Mouse (Mus musculus) ES-E14 (cell line): ENCODE measurements around the gene Vps13c. TPM values are rescaled to one million over a fixed set of nuclear protein-coding genes. Genes with fewer than 3 reads are reported as not detected.
A peak's percentile ranks its signal among the peaks of the same experiment; 100 is the strongest.

Experiments
- DNase-seq: peaks from one replicate; pipeline ENCODE4 v3.0.0-alpha.2; 2013; ENCODE audit warnings: low read depth, low spot score
- H3K27ac ChIP-seq: 2 replicates; pipeline ENCODE4 v1.5.1; 2012; ENCODE audit warnings: low read depth, mild to moderate bottlenecking, low read length, moderate library complexity, mixed read lengths; ENCODE audit not compliant: poor library complexity, insufficient read depth, severe bottlenecking
- H3K36me3 ChIP-seq: 2 replicates; pipeline ENCODE4 v1.6.1; 2012; ENCODE audit warnings: mild to moderate bottlenecking, low read length, moderate library complexity, mixed read lengths; ENCODE audit not compliant: control insufficient read depth, poor library complexity, insufficient read depth, severe bottlenecking
- H3K4me1 ChIP-seq, 2 experiments: fragments of 150-350 bp in 1 of 2; sonication (generic) in 1 of 2; 2 replicates each; pipeline ENCODE4 v1.6.1; 2012; ENCODE audit warnings: low read length in 2 of 2, mild to moderate bottlenecking in 1 of 2, mixed read lengths in 1 of 2; ENCODE audit not compliant: control insufficient read depth in 2 of 2, insufficient read depth in 2 of 2, poor library complexity in 1 of 2
- H3K4me3 ChIP-seq, 2 experiments: fragments of 150-350 bp in 1 of 2; sonication (generic) in 1 of 2; 2 replicates each; pipeline ENCODE4 v1.5.1; 2012; ENCODE audit warnings: low read length in 2 of 2, low read depth in 1 of 2, mild to moderate bottlenecking in 1 of 2, mixed read lengths in 1 of 2; ENCODE audit not compliant: insufficient read depth in 1 of 2, poor library complexity in 1 of 2, severe bottlenecking in 1 of 2
- H3K9ac ChIP-seq: 2 replicates; pipeline ENCODE4 v1.6.1; 2012; ENCODE audit warnings: low read depth, mild to moderate bottlenecking, low read length, mixed read lengths; ENCODE audit not compliant: poor library complexity, insufficient read depth, severe bottlenecking
- H3K9me3 ChIP-seq: fragments of 150-350 bp; sonication (generic); 2 replicates; pipeline ENCODE4 v1.6.1; 2012; ENCODE audit warnings: low read depth, mild to moderate bottlenecking, low read length; ENCODE audit not compliant: control insufficient read depth, insufficient read depth
- CHD2 ChIP-seq: IDR thresholded peaks from 2 replicates; pipeline ENCODE4 v1.6.1; 2014; ENCODE audit warnings: mild to moderate bottlenecking, low read depth, low read length, inconsistent platforms
- HCFC1 ChIP-seq: IDR thresholded peaks from 2 replicates; pipeline ENCODE4 v1.6.1; 2012; ENCODE audit warnings: low read length, inconsistent platforms, borderline replicate concordance; ENCODE audit not compliant: insufficient read depth
- MAFK ChIP-seq: IDR thresholded peaks from 2 replicates; pipeline ENCODE4 v1.6.1; 2014; ENCODE audit warnings: mild to moderate bottlenecking, low read depth, low read length, inconsistent platforms; ENCODE audit not compliant: insufficient read depth
- ZC3H11A ChIP-seq: IDR thresholded peaks from 2 replicates; pipeline ENCODE4 v1.6.1; 2012; ENCODE audit warnings: low read depth, mild to moderate bottlenecking, inconsistent platforms, low read length, borderline replicate concordance
- ZNF384 ChIP-seq: IDR thresholded peaks from 2 replicates; pipeline ENCODE4 v1.6.1; 2012; ENCODE audit warnings: low read depth, low read length, inconsistent platforms
- in situ Hi-C, 2 experiments: fragments of 600-800 bp; cut with MboI; formaldehyde crosslinking; loops; one replicate each; pipeline ENCODE4 v1.15.1; 2025; ENCODE audit warnings: low sequenced_read_pairs in 2 of 2, inconsistent platforms in 1 of 2; ENCODE audit not compliant: unreplicated experiment in 2 of 2
- total RNA-seq: library from RNA; depleted of rRNA; stranded (reverse); fragments of 300-350 nt; gene quantifications from 2 replicates; pipeline ENCODE4 v1.2.3, GENCODE M21; 2012

The Vps13c gene
- total RNA-seq, 1 experiment = 27.3 TPM

- Histone ChIP-seq H3K4me3 (no peak overlapping the region), H3K9me3 (no peaks in the 10 kb centered on the region), H3K4me1 (peaks cover 2% of the 10 kb centered on the region in 2 experiments; a peak in 2 of 4 replicates), H3K27ac (no peak overlapping the region), H3K36me3 (no peaks in the 10 kb centered on the region), H3K9ac (no peak overlapping the region)
- no peak for TF ChIP-seq CHD2
- TF ChIP-seq ZNF384 = no peak
- TF ChIP-seq ZC3H11A = no peak
- no peak for TF ChIP-seq HCFC1
- no peak for TF ChIP-seq MAFK
- no peak for DNase-seq
- in situ Hi-C loops = no loop called here
These were observed 12.0 kb upstream of the Vps13c start for GRCm38 (mm10) chr9:67828182-67828581.

- in situ Hi-C loops = no loop called here
- TF ChIP-seq ZNF384 = no peak
- TF ChIP-seq ZC3H11A = no peak
- no peak for TF ChIP-seq CHD2
- no peak for TF ChIP-seq MAFK
- no peak for TF ChIP-seq HCFC1
- Histone ChIP-seq H3K4me1 (peaks cover 2% of the 10 kb centered on the region in 2 experiments; a peak in 2 of 4 replicates), H3K36me3 (no peaks in the 10 kb centered on the region), H3K27ac (no peak overlapping the region), H3K9me3 (no peaks in the 10 kb centered on the region), H3K4me3 (peak overlapping the region; percentile 72 to 78), H3K9ac (peak overlapping the region; percentile 75)
- DNase-seq = no peak
These were observed 9.5 kb upstream of the Vps13c start for GRCm38 (mm10) chr9:67830411-67831358.

GRCm38 (mm10) chr9:67831359-67832045 is 8.7 kb upstream of the Vps13c start:
- DNase-seq = no peak
- H3K9me3 ChIP-seq = no peaks in the 10 kb centered on the region
- peak overlapping the region; percentile 72 to 78 for H3K4me3 ChIP-seq
- H3K36me3 ChIP-seq = no peaks in the 10 kb centered on the region
- peak overlapping the region; percentile 54 for H3K9ac ChIP-seq
- TF ChIP-seq CHD2 = no peak
- TF ChIP-seq HCFC1 = no peak; the same call in 1 of the 2 replicates
- TF ChIP-seq ZNF384 = no peak
- no peak for TF ChIP-seq MAFK
- TF ChIP-seq ZC3H11A = no peak
- in situ Hi-C loops = no loop called here
- H3K27ac ChIP-seq = no peak overlapping the region
- H3K4me1 ChIP-seq = peaks cover 2% of the 10 kb centered on the region in 2 experiments; a peak in 2 of 4 replicates

GRCm38 (mm10) chr9:67832046-67832605 is 8.1 kb upstream of the Vps13c start, which contains the start of gene C2cd4a:
Gene C2cd4a, minus strand, starts transcription at chr9:67832330.
- DNase-seq = no peak

More at GRCm38 (mm10) chr9:67832046-67832605, 8.1 kb upstream of the Vps13c start, which contains the start of gene C2cd4a:
- H3K9me3 ChIP-seq = no peaks in the 10 kb centered on the region
- H3K4me1 ChIP-seq = peaks cover 2% of the 10 kb centered on the region in 2 experiments; a peak in 2 of 4 replicates
- TF ChIP-seq CHD2 (no peak), HCFC1 (no peak), MAFK (no peak), ZC3H11A (no peak), ZNF384 (no peak)
- H3K36me3 ChIP-seq = no peaks in the 10 kb centered on the region
- peak within 1 kb of the TSS; percentile 72 to 78 for H3K4me3 ChIP-seq
- no peak within 1 kb of the TSS for H3K27ac ChIP-seq
- in situ Hi-C loops = no loop called here
- peak within 1 kb of the TSS; percentile 54 for H3K9ac ChIP-seq
